Comparison of ENCODE assay signal across 1 mouse cellular context in the genomic region with DNA sequence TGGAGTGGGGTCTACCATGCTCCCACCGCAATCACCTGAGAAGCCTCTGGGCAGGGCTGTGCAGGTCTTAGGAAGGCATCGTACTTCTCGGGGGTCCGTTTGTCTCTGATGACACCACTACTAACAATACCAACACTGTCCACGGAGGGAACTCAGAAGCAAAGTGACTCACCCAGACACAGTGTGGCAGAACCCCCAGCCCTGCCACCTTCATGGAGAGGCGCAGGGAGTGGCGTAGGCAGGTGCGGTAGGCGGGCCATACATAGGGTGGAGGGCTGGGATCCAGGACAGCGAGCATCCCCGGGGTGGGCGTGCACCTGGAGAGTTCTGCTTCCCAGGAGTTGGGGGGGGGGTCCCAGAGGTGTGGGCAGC.
TF ChIP-seq lines count a peak whose summit lies in the region.

No protein-coding gene starts in this region.

TF ChIP-seq in MEL, 35 proteins besides CTCF, POLR2A, EP300 and RAD21 (continued from another document):
- no peak for TF ChIP-seq HCFC1 (IDR thresholded peaks at IDR 0.05; ENCODE audit: low read depth, low read length)
- no peak for TF ChIP-seq KAT2A (conservative IDR thresholded peaks at IDR 0.05; ENCODE audit: low read depth, low read length)
- TF ChIP-seq CHD2 (IDR thresholded peaks at IDR 0.05; ENCODE audit: low read length): no peak
- no peak for TF ChIP-seq SIN3A (IDR thresholded peaks at IDR 0.05; ENCODE audit: low read length)
- no peak for TF ChIP-seq TAL1 (IDR thresholded peaks at IDR 0.05; ENCODE audit: low read length)
